Comparison of ENCODE assay signal across 8 mouse cellular contexts in the genomic region with DNA sequence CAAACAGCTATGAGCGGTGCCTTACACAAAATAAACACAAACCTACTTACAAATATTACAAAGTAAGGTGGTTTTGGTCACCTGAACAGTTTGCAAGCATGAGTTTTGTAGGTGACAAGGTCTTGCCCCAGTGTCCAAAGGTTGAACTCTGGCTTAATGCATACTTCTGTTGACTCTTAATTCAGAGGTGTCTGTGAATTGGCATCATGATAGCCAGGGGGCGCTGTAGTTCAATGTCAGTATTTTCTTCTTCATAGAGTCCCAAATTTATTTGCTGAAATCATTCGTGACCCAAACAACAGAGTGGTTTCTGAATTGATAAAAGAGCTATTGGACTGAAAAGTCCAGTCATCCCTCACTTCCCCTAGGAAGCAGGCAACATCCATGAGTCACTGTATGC. TPM values are rescaled to one million over a fixed set of nuclear protein-coding genes. Genes with fewer than 3 reads are reported as not detected.
DNase-seq lines count a peak whose midpoint lies in the region; ATAC-seq lines count a peak whose summit lies in the region.

No protein-coding gene starts in this region.

- no peak overlapping the region for H3K9ac ChIP-seq in midbrain, embryonic 15.5 days
- H3K9ac ChIP-seq in liver, embryonic 13.5 days, result no peak overlapping the region

- H3K9me3 ChIP-seq in midbrain, embryonic 10.5 days (replicated peaks), result no peaks in the 10 kb centered on the region
- H3K9me3 ChIP-seq in midbrain, embryonic 15.5 days, result no peaks in the 10 kb centered on the region
- H3K9me3 ChIP-seq in liver, embryonic 13.5 days (replicated peaks), result no peaks in the 10 kb centered on the region

- H3K4me3 ChIP-seq in midbrain, embryonic 10.5 days, result no peak overlapping the region
- H3K4me3 ChIP-seq in midbrain, embryonic 15.5 days, result no peak overlapping the region
- no peak overlapping the region for H3K4me3 ChIP-seq in liver, embryonic 13.5 days (replicated peaks)

- peak; percentile 44 for DNase-seq in midbrain, embryonic 10.5 days (ENCODE audit: low spot score)
- peak; percentile 71 for DNase-seq in adrenal gland, adult 8-10 months
- peak; percentile 77 for DNase-seq in embryo, embryonic 11 days
- DNase-seq in kidney, adult 8-10 months, result peak; percentile 45 to 78
- DNase-seq in liver, embryonic 13.5 days, result peak; percentile 51
- peak; percentile 72 for DNase-seq in retina, postnatal 1 day
- DNase-seq in urinary bladder, postnatal 25 days (ENCODE audit: low spot score), result peak; percentile 80

- no peak for ATAC-seq in midbrain, embryonic 15.5 days (replicated peaks)
- ATAC-seq in liver, embryonic 13.5 days (ENCODE audit: low read depth), result no peak

- H3K27me3 ChIP-seq in midbrain, embryonic 10.5 days (ENCODE audit: low read depth, poor library complexity, severe bottlenecking), result no peaks in the 10 kb centered on the region
- H3K27me3 ChIP-seq in midbrain, embryonic 15.5 days (replicated peaks), result no peaks in the 10 kb centered on the region
- no peaks in the 10 kb centered on the region for H3K27me3 ChIP-seq in liver, embryonic 13.5 days

- H3K4me1 ChIP-seq in midbrain, embryonic 10.5 days, result no peaks in the 10 kb centered on the region
- H3K4me1 ChIP-seq in midbrain, embryonic 15.5 days, result no peaks in the 10 kb centered on the region
- no peaks in the 10 kb centered on the region for H3K4me1 ChIP-seq in liver, embryonic 13.5 days (replicated peaks)

- no peaks in the 10 kb centered on the region for H3K36me3 ChIP-seq in midbrain, embryonic 10.5 days
- H3K36me3 ChIP-seq in midbrain, embryonic 15.5 days (replicated peaks), result no peaks in the 10 kb centered on the region
- no peaks in the 10 kb centered on the region for H3K36me3 ChIP-seq in liver, embryonic 13.5 days

- H3K4me2 ChIP-seq in midbrain, embryonic 15.5 days, result no peak overlapping the region
- no peak overlapping the region for H3K4me2 ChIP-seq in liver, embryonic 13.5 days

- 44% methylated on average over 3 of the region's 3 CpGs for WGBS in midbrain, embryonic 10.5 days
- 41% methylated on average over 3 of the region's 3 CpGs for WGBS in midbrain, embryonic 15.5 days
- WGBS in liver, embryonic 13.5 days (ENCODE audit: insufficient replicate concordance), result 33% methylated on average over 3 of the region's 3 CpGs

- no peak overlapping the region for H3K27ac ChIP-seq in midbrain, embryonic 10.5 days (replicated peaks)
- no peak overlapping the region for H3K27ac ChIP-seq in midbrain, embryonic 15.5 days
- no peak overlapping the region for H3K27ac ChIP-seq in liver, embryonic 13.5 days

RNA-seq across cellular contexts. Expression of a gene that starts 50.2 kb away (rescaled TPM):
- polyA plus RNA-seq in midbrain, embryonic 10.5 days (2016; fragmentation: Nextera tagmentation; extraction: Ambion mirVana), result 0.15 and 0.22 TPM in 2 replicates
- 0.21 and 0.31 TPM in 2 replicates for polyA plus RNA-seq in midbrain, embryonic 15.5 days (2015; fragmentation: Nextera tagmentation; extraction: Ambion mirVana)
- total RNA-seq in adrenal gland, adult 8-10 months (2022), result under 1 TPM in 3 of 4 experiments, not detected in 1; 0.24 to 0.44 (median 0.40) TPM
- 0.06 and 0.07 TPM in 2 replicates for polyA plus RNA-seq in liver, embryonic 13.5 days (2015; fragmentation: Nextera tagmentation; extraction: Ambion mirVana)

RNA-seq across cellular contexts. Expression of a gene that starts 54.1 kb away (rescaled TPM):
- polyA plus RNA-seq in midbrain, embryonic 10.5 days (2016; fragmentation: Nextera tagmentation; extraction: Ambion mirVana), result 0.25 and 1.1 TPM in 2 replicates
- polyA plus RNA-seq in midbrain, embryonic 15.5 days (2015; fragmentation: Nextera tagmentation; extraction: Ambion mirVana), result 2.2 and 2.6 TPM in 2 replicates
- not detected for total RNA-seq in adrenal gland, adult 8-10 months (2022)
- not detected in 2 replicates for polyA plus RNA-seq in liver, embryonic 13.5 days (2015; fragmentation: Nextera tagmentation; extraction: Ambion mirVana)
